Mouse (Mus musculus) frontal cortex, postnatal 36 days (tissue): ENCODE data around the gene Art3.
A peak's percentile ranks its signal among the peaks of the same experiment; 100 is the strongest.

Experiments
- DNase-seq, 2 experiments: peaks; one replicate each; pipeline ENCODE4 v3.0.0; 2022; ENCODE audit warnings: low spot score in 2 of 2

Gene Art3

DNA sequence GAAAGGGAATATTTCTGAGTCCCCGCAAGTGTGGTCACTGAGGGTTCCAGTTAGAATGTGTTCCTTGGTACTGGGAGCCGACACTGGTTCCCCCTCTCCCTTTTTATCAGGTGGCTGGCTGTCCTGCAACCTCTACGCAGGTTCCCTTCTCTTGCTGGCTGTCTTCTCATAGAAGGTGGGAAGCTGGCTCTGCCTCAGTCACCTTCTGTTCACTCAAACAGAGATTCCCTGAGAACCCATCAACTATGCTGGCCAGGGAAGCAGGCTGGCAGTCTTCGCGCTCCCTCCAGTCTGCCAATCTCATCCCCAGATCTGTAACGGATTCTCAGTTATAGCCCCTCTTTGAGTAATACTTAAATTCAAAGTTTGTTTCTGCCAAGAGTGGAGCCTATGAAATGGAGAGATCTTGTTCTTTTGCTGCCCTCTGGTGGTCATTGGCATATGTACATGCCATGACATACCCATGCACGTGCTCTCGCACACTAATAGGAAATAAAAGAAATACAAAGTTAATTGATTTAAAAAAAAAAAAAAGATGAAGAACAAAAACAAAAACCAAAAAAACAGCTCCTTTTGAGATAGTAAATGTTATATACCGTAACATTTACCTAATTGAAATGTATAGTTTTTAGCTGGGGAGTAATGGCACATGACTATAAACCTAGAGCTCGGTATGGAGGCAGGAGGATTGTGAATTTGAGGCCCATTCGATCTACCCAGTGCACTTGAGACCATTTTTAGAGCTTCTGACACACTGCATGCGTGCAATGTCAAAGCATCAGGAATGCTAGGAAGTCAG is 50.1 kb downstream of the Art3 start:
- DNase-seq = peak; percentile 75 to 90

DNA sequence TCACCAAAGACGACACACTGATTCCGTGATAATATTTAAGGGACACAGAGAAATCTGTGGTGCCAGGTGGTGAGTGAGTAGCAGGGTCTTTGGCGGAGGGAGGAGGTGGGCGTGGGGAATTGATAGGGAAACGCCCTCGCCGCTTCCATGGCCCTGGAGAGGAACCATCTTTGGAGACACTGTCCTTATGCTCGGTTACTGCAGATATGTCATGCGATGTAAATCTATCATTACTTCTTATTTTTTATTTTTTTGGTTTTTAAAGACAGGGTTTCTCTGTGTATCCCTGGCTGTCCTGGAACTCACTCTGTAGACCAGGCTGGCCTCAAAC is 50.7 kb downstream of the Art3 start:
- no peak for DNase-seq

GRCm38 (mm10) chr5:92383747-92384146 is 52.1 kb downstream of the Art3 start:
- DNase-seq = no peak

DNA sequence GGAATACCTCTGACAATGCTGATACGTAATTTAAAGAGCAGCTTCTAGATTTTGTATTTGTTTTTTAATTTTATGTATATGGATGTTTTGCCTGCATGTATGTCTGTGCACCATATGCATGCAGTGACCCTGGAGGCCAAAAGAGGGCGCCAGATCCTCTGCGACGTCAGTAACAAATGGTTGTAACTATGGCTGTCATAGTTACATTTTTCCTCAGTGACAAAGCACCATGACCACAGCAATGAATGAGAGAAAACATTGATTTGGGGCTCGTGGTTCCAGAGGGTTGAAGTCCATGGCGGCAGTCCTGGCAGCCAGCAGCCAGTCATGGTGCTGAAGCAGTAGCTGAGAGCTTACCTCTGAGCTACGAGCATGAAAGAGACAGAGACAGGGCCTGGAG is 53.2 kb downstream of the Art3 start:
- DNase-seq = no peak

- DNase-seq = no peak
Observed at GRCm38 (mm10) chr5:92386102-92386501, 54.5 kb downstream of the Art3 start.

DNA sequence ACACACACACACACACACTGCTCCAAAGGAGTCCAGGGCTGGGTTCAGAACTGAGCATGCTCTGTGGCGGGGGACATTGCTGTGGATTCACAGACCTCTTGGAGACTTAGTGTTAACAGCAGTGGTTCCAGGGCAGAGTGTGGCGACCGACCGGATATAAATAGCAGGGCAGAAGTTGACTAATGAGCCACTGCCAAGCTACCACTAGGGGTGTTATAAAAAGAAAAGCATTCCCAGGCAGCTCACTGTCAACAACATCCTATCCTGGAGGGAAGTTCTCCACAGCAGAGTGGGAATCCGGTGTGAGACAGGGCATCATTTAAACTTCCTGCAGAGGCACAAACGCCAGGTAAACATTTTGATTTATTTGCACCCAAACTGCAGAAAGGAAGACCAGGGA is 55.0 kb downstream of the Art3 start:
- DNase-seq = no peak

GRCm38 (mm10) chr5:92387433-92387832 is 55.8 kb downstream of the Art3 start:
- no peak for DNase-seq

GRCm38 (mm10) chr5:92389977-92390376 is 58.4 kb downstream of the Art3 start:
- DNase-seq = no peak

DNA sequence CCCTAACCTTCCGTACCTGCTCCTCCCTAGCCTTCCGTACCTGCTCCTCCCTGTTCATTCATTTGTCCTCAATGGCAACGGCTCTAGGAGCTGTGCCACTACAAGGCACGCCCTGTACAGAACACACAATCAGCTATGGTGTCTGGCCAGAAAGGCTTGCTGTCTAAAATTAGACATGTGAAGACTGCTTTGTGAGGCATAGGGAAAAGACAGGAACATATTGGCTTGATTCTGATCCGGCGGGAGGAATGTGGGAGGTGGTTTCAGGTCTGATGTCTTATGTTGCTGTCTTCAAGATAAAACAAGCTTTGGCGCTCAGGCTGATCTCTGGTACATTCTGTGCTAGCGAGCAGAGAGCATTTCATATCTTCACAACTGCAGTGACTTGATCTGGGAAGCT is 59.0 kb downstream of the Art3 start:
- DNase-seq = peak in 1 of 2 experiments; percentile 29

GRCm38 (mm10) chr5:92392542-92392941 is 60.9 kb downstream of the Art3 start:
- no peak for DNase-seq

DNA sequence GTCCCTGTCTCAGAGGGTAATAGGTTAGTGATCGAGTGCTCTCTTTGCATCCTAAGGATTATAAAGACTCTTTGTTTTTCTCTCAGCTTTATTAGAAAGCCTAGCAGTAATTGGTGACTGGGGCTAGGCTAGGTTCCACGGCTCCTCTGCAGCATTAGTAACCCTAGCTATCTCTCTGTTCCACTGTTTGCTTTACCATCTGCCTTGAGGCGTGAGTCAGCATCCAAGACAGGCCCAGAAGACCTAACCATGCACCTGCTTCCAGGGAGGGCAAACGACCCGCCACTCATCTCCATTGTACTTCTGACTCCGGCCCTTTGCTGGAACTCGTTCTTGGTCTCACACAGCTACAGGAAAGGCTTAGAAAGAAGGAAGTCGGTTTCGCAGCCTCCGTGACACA is 62.2 kb downstream of the Art3 start:
- DNase-seq = no peak

GRCm38 (mm10) chr5:92395764-92396163 is 64.1 kb downstream of the Art3 start:
- DNase-seq = no peak

- no peak for DNase-seq
Observed at GRCm38 (mm10) chr5:92396476-92396875, 64.8 kb downstream of the Art3 start.

- DNase-seq = peak; percentile 67 to 81
Observed at GRCm38 (mm10) chr5:92398153-92398552, 66.5 kb downstream of the Art3 start.

- no peak for DNase-seq
Observed at GRCm38 (mm10) chr5:92402816-92403215, 71.2 kb downstream of the Art3 start.

- no peak for DNase-seq
Observed at GRCm38 (mm10) chr5:92403562-92404399, 72.2 kb downstream of the Art3 start.

DNA sequence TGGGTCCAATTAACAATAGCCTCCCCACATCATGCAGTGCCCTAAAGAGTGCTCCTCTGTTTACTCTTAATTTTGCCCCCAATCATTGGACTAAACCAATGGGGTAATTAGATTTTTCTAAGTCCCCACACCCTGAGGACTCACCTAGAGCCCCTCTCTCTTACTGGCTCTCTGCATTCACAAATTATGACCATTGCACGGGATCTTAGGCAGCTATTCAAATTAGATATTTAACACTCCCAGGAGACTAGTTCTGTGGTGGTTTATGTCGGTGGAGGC is 72.7 kb downstream of the Art3 start:
- DNase-seq = no peak

GRCm38 (mm10) chr5:92409361-92410155 is 77.9 kb downstream of the Art3 start:
- DNase-seq = no peak

DNA sequence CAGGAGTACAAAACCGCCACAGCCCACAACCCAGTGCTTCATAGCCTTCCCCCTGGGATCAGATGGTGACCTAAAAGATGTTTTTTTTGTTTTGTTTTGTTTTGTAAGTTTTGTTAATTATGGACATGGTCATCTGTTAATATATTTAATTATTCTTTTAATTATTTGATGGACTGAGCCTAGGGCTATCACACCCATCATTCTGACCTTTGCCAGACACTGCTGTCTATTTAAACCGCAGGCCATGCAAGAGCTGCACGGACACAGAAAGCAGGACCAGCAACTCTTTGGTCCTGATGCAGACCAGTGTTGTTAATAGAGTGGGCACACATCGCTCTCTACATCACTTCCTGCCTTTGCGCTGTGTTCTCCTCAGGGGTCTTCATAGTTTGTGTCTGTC is 78.9 kb downstream of the Art3 start:
- DNase-seq = no peak

DNA sequence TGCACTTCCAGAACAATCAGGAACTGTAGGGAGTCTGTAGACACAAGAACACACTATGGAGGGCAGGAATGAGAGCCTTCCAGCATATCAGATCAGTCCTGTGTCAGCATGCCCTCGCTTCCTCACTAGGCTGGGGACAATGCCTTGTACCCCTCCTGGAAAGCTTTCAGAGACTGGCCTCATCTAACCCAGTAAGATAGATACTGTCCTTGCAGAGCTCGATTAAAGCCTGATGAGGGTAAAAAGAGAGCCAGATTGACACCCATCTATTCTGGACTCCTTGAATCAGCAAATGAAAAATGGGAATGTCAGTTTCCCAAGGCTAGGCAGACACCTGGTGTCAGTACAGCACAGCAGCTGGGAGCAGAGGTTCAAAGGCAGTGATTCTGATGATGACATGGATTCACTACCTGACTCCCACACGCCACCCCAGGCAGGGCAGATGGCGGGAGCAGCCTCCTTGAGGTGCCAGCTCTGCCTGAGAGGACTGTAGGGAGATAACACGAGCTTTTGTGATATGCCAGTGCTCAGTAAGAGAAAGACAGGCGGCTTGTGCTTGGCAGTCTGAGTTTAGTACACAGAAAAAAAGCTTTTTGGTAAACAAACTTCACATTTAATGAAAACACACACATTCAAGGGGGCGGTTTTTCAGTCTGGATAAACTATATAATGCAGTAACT is 80.0 kb downstream of the Art3 start:
- no peak for DNase-seq

DNA sequence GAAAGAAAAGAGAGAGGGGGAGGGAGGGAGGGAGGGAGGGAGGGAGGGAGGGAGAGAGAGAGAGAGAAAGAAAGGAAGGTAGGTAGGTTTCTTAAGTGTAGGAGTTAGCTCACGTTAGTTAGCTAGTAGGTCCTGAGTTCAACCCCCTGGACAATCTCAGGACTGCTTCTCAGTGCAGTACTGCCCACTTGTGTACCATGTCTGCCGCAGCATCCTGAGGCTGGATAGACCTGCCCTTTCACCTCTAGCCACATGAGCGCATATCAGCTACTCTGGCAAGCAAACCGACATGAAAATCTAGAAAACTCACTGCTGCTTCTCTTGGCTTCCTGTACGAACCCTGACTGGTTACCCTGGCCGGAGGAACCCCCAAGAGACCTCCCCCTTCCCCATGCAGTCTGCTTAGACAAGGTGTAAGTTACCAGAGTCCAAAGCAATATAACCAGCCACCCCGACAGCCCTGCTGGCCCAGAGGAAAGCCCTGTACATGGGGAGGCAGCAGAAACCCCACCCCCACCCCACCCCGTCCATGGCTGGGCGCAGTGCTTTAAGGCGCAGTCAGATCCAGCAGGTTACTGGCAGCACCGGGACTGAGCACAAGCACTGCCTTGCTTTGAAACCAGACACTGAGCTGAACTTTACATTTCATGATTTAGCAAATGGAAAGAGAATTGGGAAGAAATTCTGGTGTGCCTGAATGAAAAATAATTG is 81.8 kb downstream of the Art3 start:
- DNase-seq = no peak
